Mouse (Mus musculus) limb, embryonic 14.5 days (tissue): ENCODE measurements around the gene Cldn22. TPM values are rescaled to one million over a fixed set of nuclear protein-coding genes. Genes with fewer than 3 reads are reported as not detected.

Experiments
- ATAC-seq: fragments of 200-750 bp; cut with Nextera tagmentation; 2 replicates; pipeline ENCODE4 v1.8.0; 2017; ENCODE audit warnings: low read depth, moderate number of reproducible peaks, moderate TSS enrichment; ENCODE audit not compliant: low FRiP score
- DNase-seq: peaks from one replicate; pipeline ENCODE4 v3.0.0-alpha.2; 2015; ENCODE audit warnings: low spot score
- H3K27ac ChIP-seq: fragments of 300-500 bp; sonication (generic); replicated peaks from 2 replicates; pipeline ENCODE4 v1.5.1; 2014; ENCODE audit warnings: low read depth, mild to moderate bottlenecking, low read length, moderate library complexity, mixed read lengths
- H3K27me3 ChIP-seq: fragments of 300-500 bp; sonication (generic); 2 replicates; pipeline ENCODE4 v1.6.1; 2014; ENCODE audit warnings: low read length, mixed read lengths; ENCODE audit not compliant: control insufficient read depth, insufficient read depth
- H3K36me3 ChIP-seq: fragments of 300-500 bp; sonication (generic); 2 replicates; pipeline ENCODE4 v1.6.1; 2014; ENCODE audit warnings: mild to moderate bottlenecking, low read length, moderate library complexity, mixed read lengths; ENCODE audit not compliant: control insufficient read depth, insufficient read depth
- H3K4me1 ChIP-seq: fragments of 300-500 bp; sonication (generic); 2 replicates; pipeline ENCODE4 v1.6.1; 2014; ENCODE audit warnings: antibody characterized with exemption, low read length, mixed read lengths; ENCODE audit not compliant: control insufficient read depth, insufficient read depth
- H3K4me2 ChIP-seq: fragments of 300-500 bp; sonication (generic); replicated peaks from 2 replicates; pipeline ENCODE4 v1.6.1; 2014; ENCODE audit warnings: low read depth, mild to moderate bottlenecking, low read length, moderate library complexity; ENCODE audit not compliant: severe bottlenecking
- H3K4me3 ChIP-seq: fragments of 300-500 bp; sonication (generic); replicated peaks from 2 replicates; pipeline ENCODE4 v1.5.1; 2014; ENCODE audit warnings: low read length
- H3K9ac ChIP-seq: fragments of 300-500 bp; sonication (generic); 2 replicates; pipeline ENCODE4 v1.6.1; 2014; ENCODE audit warnings: mild to moderate bottlenecking, low read depth, low read length, moderate library complexity; ENCODE audit not compliant: severe bottlenecking
- H3K9me3 ChIP-seq: fragments of 300-500 bp; sonication (generic); 2 replicates; pipeline ENCODE4 v1.6.1; 2016; ENCODE audit warnings: low read length; ENCODE audit not compliant: control insufficient read depth
- POLR2A ChIP-seq: fragments of 200-500 bp; IDR thresholded peaks from 2 replicates; pipeline ENCODE4 v1.8.0; 2012; ENCODE audit warnings: inconsistent platforms, mild to moderate bottlenecking, moderate library complexity, borderline replicate concordance; ENCODE audit not compliant: insufficient read depth, insufficient read length; ENCODE audit errors: extremely low read depth
- WGBS: fragments of 180-500 bp; shearing (Covaris S2); extraction: QIAGEN DNeasy Blood & Tissue Kit; methylation state at CpG from one replicate; pipeline ENCODE4 v1.1.7; 2014; 5-methylcytosine and 5-hydroxymethylcytosine counted together
- polyA plus RNA-seq, 2 experiments: library from polyadenylated mRNA; depleted of rRNA in 1 of 2; stranded (reverse) in 1 of 2; unstranded in 1 of 2; fragments of >200 nt; fragmentation: Nextera tagmentation in 1 of 2; extraction: Ambion mirVana in 1 of 2; gene quantifications; 2 replicates each; pipeline versions ENCODE4 v1.2.1 to v1.2.3; 2012 to 2014

Gene Cldn22
- polyA plus RNA-seq, 2 experiments = 0.08 TPM; not detected in 1

DNA sequence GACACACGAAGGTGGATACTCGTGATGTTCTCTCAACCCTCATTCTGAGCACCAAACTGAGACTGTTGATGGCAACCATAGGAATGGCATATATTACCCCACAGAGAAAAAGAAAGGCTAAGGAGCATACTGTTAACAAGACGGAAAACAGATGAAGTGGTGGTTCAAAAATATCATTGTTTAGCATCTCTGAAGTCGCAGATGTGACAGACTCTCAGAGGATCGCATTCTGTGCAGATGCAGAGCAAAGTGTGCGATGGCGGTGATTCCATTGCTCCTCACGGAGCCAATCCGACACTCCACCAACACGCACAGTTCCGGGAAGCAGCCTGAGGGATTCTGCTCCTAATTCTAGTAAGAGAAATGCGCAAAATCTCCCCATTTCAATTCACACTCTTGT, 35.0 kb downstream of the Cldn22 start:
- 91% methylated on average over 12 of the region's 12 CpGs for WGBS
- no peak for DNase-seq
- Histone ChIP-seq H3K4me2 (no peak overlapping the region), H3K27me3 (no peaks in the 10 kb centered on the region), H3K4me3 (no peak overlapping the region), H3K9ac (no peak overlapping the region), H3K9me3 (no peaks in the 10 kb centered on the region), H3K27ac (no peak overlapping the region), H3K36me3 (peaks cover 77% of the 10 kb centered on the region), H3K4me1 (no peaks in the 10 kb centered on the region)
- no peak for TF ChIP-seq POLR2A
- ATAC-seq = no peak

- no peak for TF ChIP-seq POLR2A
- ATAC-seq = no peak
- no peak overlapping the region for H3K27ac ChIP-seq
- H3K9ac ChIP-seq = no peak overlapping the region
- no peak overlapping the region for H3K4me2 ChIP-seq
- 86% methylated on average over 8 of the region's 8 CpGs for WGBS
- no peaks in the 10 kb centered on the region for H3K27me3 ChIP-seq
- peaks cover 78% of the 10 kb centered on the region for H3K36me3 ChIP-seq
- H3K9me3 ChIP-seq = no peaks in the 10 kb centered on the region
- no peak overlapping the region for H3K4me3 ChIP-seq
- no peaks in the 10 kb centered on the region for H3K4me1 ChIP-seq
- DNase-seq = no peak
These were observed 42.3 kb downstream of the Cldn22 start for GRCm38 (mm10) chr8:47866568-47866967.

- H3K36me3 ChIP-seq = peaks cover 74% of the 10 kb centered on the region
- H3K4me1 ChIP-seq = peaks cover 1% of the 10 kb centered on the region; the same call in 1 of the 2 replicates
- H3K9me3 ChIP-seq = no peaks in the 10 kb centered on the region
- no peak overlapping the region for H3K9ac ChIP-seq
- DNase-seq (peak; percentile 78), ATAC-seq (0 out of 2 replicates have a peak, but pooled peaks have one; percentile 34)
- H3K4me3 ChIP-seq = no peak overlapping the region
- no peak for TF ChIP-seq POLR2A
- H3K27ac ChIP-seq = no peak overlapping the region
- no peaks in the 10 kb centered on the region for H3K27me3 ChIP-seq
- H3K4me2 ChIP-seq = no peak overlapping the region
- 24% methylated on average over 8 of the region's 8 CpGs for WGBS
These were observed 42.8 kb downstream of the Cldn22 start for GRCm38 (mm10) chr8:47867067-47867466.

- Histone ChIP-seq H3K4me1 (peaks cover 4% of the 10 kb centered on the region; the same call in 1 of the 2 replicates), H3K9me3 (no peaks in the 10 kb centered on the region), H3K36me3 (peaks cover 50% of the 10 kb centered on the region), H3K27me3 (no peaks in the 10 kb centered on the region), H3K4me2 (no peak overlapping the region), H3K27ac (no peak overlapping the region), H3K9ac (no peak overlapping the region), H3K4me3 (no peak overlapping the region)
- no peak for TF ChIP-seq POLR2A
- WGBS = 52% methylated on average over 13 of the region's 13 CpGs
- ATAC-seq = peak; percentile 82
- DNase-seq = peak; percentile 62
These were observed 48.3 kb downstream of the Cldn22 start for GRCm38 (mm10) chr8:47872361-47873107.

GRCm38 (mm10) chr8:47874497-47875178, 50.4 kb downstream of the Cldn22 start:
- no peak for ATAC-seq
- H3K4me3 ChIP-seq = no peak overlapping the region
- peaks cover 47% of the 10 kb centered on the region for H3K36me3 ChIP-seq
- DNase-seq = no peak
- H3K4me1 ChIP-seq = peaks cover 4% of the 10 kb centered on the region; the same call in 1 of the 2 replicates
- H3K4me2 ChIP-seq = no peak overlapping the region
- no peak overlapping the region for H3K9ac ChIP-seq
- no peak overlapping the region for H3K27ac ChIP-seq
- 58% methylated on average over 13 of the region's 13 CpGs for WGBS
- no peaks in the 10 kb centered on the region for H3K27me3 ChIP-seq
- TF ChIP-seq POLR2A = no peak
- H3K9me3 ChIP-seq = no peaks in the 10 kb centered on the region

Other genes with a start within 250 kb of the Cldn22 start
- gene Ing2, start 148.9 kb upstream of the Cldn22 start, polyA plus RNA-seq (2012; rRNA removed) = 9.0 and 19.8 TPM in 2 replicates
- gene Ing2, start 148.9 kb upstream of the Cldn22 start, polyA plus RNA-seq (2014; fragmentation: Nextera tagmentation; extraction: Ambion mirVana) = 12.1 and 13.2 TPM in 2 replicates
- 11.6 and 13.5 TPM in 2 replicates for gene Cdkn2aip, start 110.5 kb upstream of the Cldn22 start, polyA plus RNA-seq (2012; rRNA removed)
- 22.3 and 25.9 TPM in 2 replicates for gene Cdkn2aip, start 110.5 kb upstream of the Cldn22 start, polyA plus RNA-seq (2014; fragmentation: Nextera tagmentation; extraction: Ambion mirVana)
- gene Cldn24, start 2.3 kb upstream of the Cldn22 start, polyA plus RNA-seq (2012; rRNA removed) = not detected in 2 replicates
- not detected in 2 replicates for gene Cldn24, start 2.3 kb upstream of the Cldn22 start, polyA plus RNA-seq (2014; fragmentation: Nextera tagmentation; extraction: Ambion mirVana)
- gene Wwc2, start 166.4 kb downstream of the Cldn22 start, polyA plus RNA-seq (2012; rRNA removed) = 10.9 and 11.4 TPM in 2 replicates
- gene Wwc2, start 166.4 kb downstream of the Cldn22 start, polyA plus RNA-seq (2014; fragmentation: Nextera tagmentation; extraction: Ambion mirVana) = 13.5 and 14.6 TPM in 2 replicates